Mouse (Mus musculus) intestine, embryonic 15.5 days (tissue): Measurements from ENCODE around the gene Fblim1. TPM values are rescaled to one million over a fixed set of nuclear protein-coding genes. Genes with fewer than 3 reads are reported as not detected.

Experiments used
- ATAC-seq: fragments of 200-750 bp; cut with Nextera tagmentation; 2 replicates; pipeline ENCODE4 v1.8.0; 2017; ENCODE audit warnings: moderate TSS enrichment, moderate library complexity
- H3K27ac ChIP-seq: fragments of 300-500 bp; sonication (generic); 2 replicates; pipeline ENCODE4 v1.5.1; 2015; ENCODE audit warnings: mild to moderate bottlenecking, inconsistent platforms
- H3K27me3 ChIP-seq: fragments of 300-500 bp; sonication (generic); replicated peaks from 2 replicates; pipeline ENCODE4 v1.6.1; 2015; ENCODE audit warnings: inconsistent platforms
- H3K36me3 ChIP-seq: fragments of 300-500 bp; sonication (generic); 2 replicates; pipeline ENCODE4 v1.6.1; 2015; ENCODE audit warnings: inconsistent platforms
- H3K4me1 ChIP-seq: fragments of 300-500 bp; sonication (generic); replicated peaks from 2 replicates; pipeline ENCODE4 v1.6.1; 2015; ENCODE audit warnings: inconsistent platforms
- H3K4me2 ChIP-seq: fragments of 300-500 bp; sonication (generic); replicated peaks from 2 replicates; pipeline ENCODE4 v1.6.1; 2015; ENCODE audit warnings: mild to moderate bottlenecking, inconsistent platforms
- H3K4me3 ChIP-seq: fragments of 300-500 bp; sonication (generic); replicated peaks from 2 replicates; pipeline ENCODE4 v1.5.1; 2015; ENCODE audit warnings: inconsistent platforms
- H3K9ac ChIP-seq: fragments of 300-500 bp; sonication (generic); 2 replicates; pipeline ENCODE4 v1.6.1; 2015; ENCODE audit warnings: inconsistent platforms
- H3K9me3 ChIP-seq: fragments of 300-500 bp; sonication (generic); 2 replicates; pipeline ENCODE4 v1.6.1; 2016; ENCODE audit warnings: inconsistent platforms
- WGBS: fragments of 180-500 bp; shearing (Covaris S2); methylation state at CpG from one replicate; pipeline ENCODE4 v1.1.7; 2015; 5-methylcytosine and 5-hydroxymethylcytosine counted together
- polyA plus RNA-seq: library from polyadenylated mRNA; unstranded; fragments of >200 nt; fragmentation: Nextera tagmentation; extraction: Ambion mirVana; gene quantifications from 2 replicates; pipeline ENCODE4 v1.2.1, GENCODE M21; 2015

Gene Fblim1
- polyA plus RNA-seq, 1 experiment from 2014 or later: 68.9 TPM

DNA sequence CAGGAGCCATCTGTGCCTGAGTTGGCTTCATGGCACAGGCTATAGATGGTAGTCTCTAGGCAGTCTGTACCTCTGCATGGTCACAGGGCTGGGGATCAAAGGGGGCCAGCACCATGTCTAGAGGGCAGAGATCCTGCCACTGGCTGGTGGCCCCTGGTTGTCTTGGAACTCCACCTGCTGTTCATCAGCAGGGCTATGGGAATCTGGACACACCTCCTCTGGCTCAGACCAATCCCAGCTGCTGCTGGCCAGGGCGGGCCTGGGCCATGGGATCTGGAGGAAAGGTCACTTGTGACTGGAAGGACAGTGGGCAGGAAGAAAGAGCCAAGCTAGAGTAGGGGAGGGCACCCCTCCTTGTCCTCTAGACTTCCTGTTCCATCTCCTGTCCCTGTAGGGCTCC, 17.8 kb upstream of the Fblim1 start, which contains the start of gene Slc25a34:
TSS of gene Slc25a34 (minus strand) at position 156 of the 400 bp plus-strand sequence.
- H3K9me3 ChIP-seq: no peaks in the 10 kb centered on the region
- peak within 1 kb of the TSS; percentile 51; the same call in 1 of the 2 replicates for H3K27ac ChIP-seq
- H3K27me3 ChIP-seq: no peaks in the 10 kb centered on the region
- H3K4me3 ChIP-seq: peak within 1 kb of the TSS; percentile 9; the same call in 1 of the 2 replicates
- no peak within 1 kb of the TSS for H3K9ac ChIP-seq
- peaks cover 18% of the 10 kb centered on the region for H3K4me1 ChIP-seq
- 42% methylated on average over 1 of the region's 1 CpGs for WGBS
- H3K36me3 ChIP-seq: peaks cover 19% of the 10 kb centered on the region
- H3K4me2 ChIP-seq: peak within 1 kb of the TSS; percentile 43
- peak; percentile 83 for ATAC-seq

DNA sequence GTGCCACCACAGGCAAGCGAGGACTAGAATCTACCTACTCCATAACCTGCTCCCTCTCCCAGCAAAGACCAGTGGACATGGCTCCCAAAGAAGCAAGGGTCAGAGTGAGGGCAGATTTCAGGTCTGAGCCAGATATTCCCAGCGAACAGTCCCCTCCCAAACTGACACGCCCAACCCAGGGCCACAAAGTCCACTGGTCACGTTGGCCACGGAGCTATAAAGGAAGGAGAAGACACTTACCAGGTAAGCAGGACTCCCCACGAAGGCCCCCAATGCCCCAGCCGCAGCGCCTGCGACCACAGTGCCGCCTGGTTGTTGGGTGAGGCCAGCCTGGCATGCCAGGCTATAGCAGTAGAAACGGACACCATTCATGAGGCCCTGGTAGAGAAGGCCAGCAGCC, 17.1 kb upstream of the Fblim1 start:
- Histone ChIP-seq H3K9me3 (no peaks in the 10 kb centered on the region), H3K4me1 (peaks cover 19% of the 10 kb centered on the region), H3K9ac (no peak overlapping the region), H3K27me3 (no peaks in the 10 kb centered on the region), H3K27ac (peak overlapping the region; percentile 51; the same call in 1 of the 2 replicates), H3K4me2 (peak overlapping the region; percentile 43), H3K4me3 (peak overlapping the region; percentile 9; the same call in 1 of the 2 replicates), H3K36me3 (peaks cover 14% of the 10 kb centered on the region)
- 61% methylated on average over 11 of the region's 11 CpGs for WGBS
- ATAC-seq: peak; percentile 29

DNA sequence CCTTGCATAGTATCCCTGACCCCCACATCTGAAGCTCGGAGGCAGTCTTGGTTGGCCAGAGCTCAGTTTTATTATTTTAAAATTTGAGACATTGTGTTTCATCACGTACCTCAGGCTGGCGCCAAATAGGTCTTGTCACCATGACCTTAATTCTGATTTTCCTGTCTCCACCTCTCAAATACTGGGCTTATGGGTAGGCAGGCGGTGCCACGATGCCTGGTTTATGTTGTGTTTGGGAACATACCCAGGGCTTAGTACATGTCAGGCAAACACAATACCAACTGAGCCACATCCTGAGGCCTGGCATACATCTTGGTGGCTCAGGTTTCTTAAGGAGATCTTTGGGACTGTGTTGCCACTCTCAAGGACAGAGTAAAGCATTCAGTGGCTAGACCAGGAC, 16.7 kb upstream of the Fblim1 start:
- Histone ChIP-seq H3K4me2 (peak overlapping the region; percentile 43; the same call in 1 of the 2 replicates), H3K9ac (no peak overlapping the region), H3K27me3 (no peaks in the 10 kb centered on the region), H3K9me3 (no peaks in the 10 kb centered on the region), H3K27ac (peak overlapping the region; percentile 51; the same call in 1 of the 2 replicates), H3K36me3 (peaks cover 10% of the 10 kb centered on the region), H3K4me1 (peaks cover 23% of the 10 kb centered on the region), H3K4me3 (0 out of 2 replicates have a peak overlapping the region, but pooled peaks have one; percentile 9)
- 85% methylated on average over 5 of the region's 5 CpGs for whole genome bisulfite sequencing
- no peak for ATAC-seq

- H3K27ac ChIP-seq: no peak overlapping the region
- H3K4me2 ChIP-seq: peak overlapping the region; percentile 43; the same call in 1 of the 2 replicates
- WGBS: 78% methylated on average over 8 of the region's 8 CpGs
- H3K4me3 ChIP-seq: no peak overlapping the region
- H3K9me3 ChIP-seq: no peaks in the 10 kb centered on the region
- H3K9ac ChIP-seq: no peak overlapping the region
- H3K4me1 ChIP-seq: peaks cover 28% of the 10 kb centered on the region
- no peaks in the 10 kb centered on the region for H3K27me3 ChIP-seq
- ATAC-seq: no peak
- H3K36me3 ChIP-seq: peaks cover 8% of the 10 kb centered on the region; the same call in 1 of the 2 replicates
These were observed 16.2 kb upstream of the Fblim1 start for GRCm38 (mm10) chr4:141622091-141622490.

- ATAC-seq: no peak
- H3K4me1 ChIP-seq: peaks cover 28% of the 10 kb centered on the region
- peaks cover 3% of the 10 kb centered on the region; the same call in 1 of the 2 replicates for H3K36me3 ChIP-seq
- no peak overlapping the region for H3K4me3 ChIP-seq
- no peaks in the 10 kb centered on the region for H3K9me3 ChIP-seq
- no peak overlapping the region for H3K4me2 ChIP-seq
- no peaks in the 10 kb centered on the region for H3K27me3 ChIP-seq
- H3K9ac ChIP-seq: no peak overlapping the region
- WGBS: 87% methylated on average over 8 of the region's 8 CpGs
- no peak overlapping the region for H3K27ac ChIP-seq
These were observed 15.4 kb upstream of the Fblim1 start for GRCm38 (mm10) chr4:141621297-141621696.

DNA sequence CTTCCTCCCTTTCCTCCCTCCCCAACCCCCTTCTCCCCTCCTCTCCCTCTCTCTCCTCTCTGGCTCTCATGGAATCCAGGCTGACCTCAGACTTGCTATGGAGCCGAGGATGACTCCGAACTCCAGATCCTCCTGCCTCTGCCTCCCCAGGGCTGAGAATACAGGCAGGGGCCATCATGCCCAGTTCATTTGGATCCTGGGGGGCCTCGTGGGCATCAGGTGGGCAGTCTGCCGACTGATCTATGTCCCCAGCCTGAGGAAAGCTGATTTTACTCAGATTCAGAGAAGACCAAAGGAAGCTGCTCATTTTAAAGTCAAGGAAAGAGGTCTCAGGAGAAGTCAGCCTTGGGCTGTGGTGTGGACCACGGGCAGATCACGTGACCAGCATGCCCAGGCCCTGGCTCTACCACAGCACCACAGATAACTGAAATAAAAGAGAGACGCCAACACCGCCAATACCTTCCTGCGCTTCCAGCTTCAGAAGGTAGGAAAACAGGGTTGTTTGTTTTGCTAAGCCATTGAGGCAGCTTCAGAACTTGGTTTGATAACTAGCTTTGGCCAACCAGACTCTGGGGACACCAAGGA, 13.5 kb upstream of the Fblim1 start:
- H3K4me3 ChIP-seq: no peak overlapping the region
- peak overlapping the region; percentile 37; the same call in 1 of the 2 replicates for H3K4me2 ChIP-seq
- peaks cover 28% of the 10 kb centered on the region for H3K4me1 ChIP-seq
- ATAC-seq: no peak
- no peaks in the 10 kb centered on the region for H3K9me3 ChIP-seq
- 82% methylated on average over 9 of the region's 9 CpGs for whole genome bisulfite sequencing
- H3K27me3 ChIP-seq: no peaks in the 10 kb centered on the region
- H3K9ac ChIP-seq: no peak overlapping the region
- H3K36me3 ChIP-seq: no peaks in the 10 kb centered on the region
- peak overlapping the region; percentile 56; the same call in 1 of the 2 replicates for H3K27ac ChIP-seq

DNA sequence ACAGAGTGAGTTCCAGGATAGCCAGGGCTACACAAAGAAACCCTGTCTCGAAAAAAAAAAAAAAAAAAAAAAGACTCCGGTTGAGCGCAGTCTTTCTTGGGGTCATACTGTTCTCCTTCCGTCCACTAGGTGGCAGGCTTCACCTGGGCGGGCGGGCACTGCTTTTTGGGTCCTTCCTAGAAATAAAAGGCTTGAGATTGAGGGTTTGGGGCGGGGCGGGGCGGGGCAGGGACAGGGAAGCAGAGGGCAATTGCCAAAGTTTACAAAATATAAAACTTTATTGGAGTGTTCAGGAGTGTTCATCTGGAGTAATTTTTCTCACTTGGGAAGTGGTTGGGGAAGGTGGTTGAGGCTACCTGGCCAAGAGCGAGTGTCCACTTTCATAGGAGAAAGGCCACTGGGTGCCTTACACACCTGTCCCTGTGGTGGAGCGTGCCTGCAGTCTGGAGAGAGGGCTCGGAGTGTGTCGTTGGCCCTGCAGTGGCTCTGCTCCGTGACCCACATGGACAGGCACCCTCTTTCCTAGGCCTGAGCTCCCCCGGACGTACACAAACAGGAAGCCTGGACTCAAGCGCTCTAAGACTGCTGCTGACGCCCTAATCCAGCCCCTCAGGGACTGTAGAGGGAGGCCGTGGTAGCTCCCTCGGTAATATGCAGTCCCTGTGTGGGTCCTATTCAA, 12.8 kb upstream of the Fblim1 start, which contains the start of gene Tmem82:
TSS of gene Tmem82 (minus strand) at position 69 of the 679 bp plus-strand sequence.
- ATAC-seq: peak; percentile 26
- H3K4me3 ChIP-seq: peak within 1 kb of the TSS; percentile 42
- peak within 1 kb of the TSS; percentile 71 for H3K4me2 ChIP-seq
- no peaks in the 10 kb centered on the region for H3K9me3 ChIP-seq
- H3K4me1 ChIP-seq: peaks cover 24% of the 10 kb centered on the region
- peak within 1 kb of the TSS; percentile 56 for H3K27ac ChIP-seq
- WGBS: 24% methylated on average over 20 of the region's 20 CpGs
- no peaks in the 10 kb centered on the region for H3K27me3 ChIP-seq
- H3K9ac ChIP-seq: peak within 1 kb of the TSS; percentile 58
- H3K36me3 ChIP-seq: no peaks in the 10 kb centered on the region

- WGBS: 11% methylated on average over 22 of the region's 22 CpGs
These were observed 12.1 kb upstream of the Fblim1 start for GRCm38 (mm10) chr4:141617863-141618564.

GRCm38 (mm10) chr4:141617299-141617698, 11.4 kb upstream of the Fblim1 start:
- peak; percentile 50 for ATAC-seq
- WGBS: 3% methylated on average over 20 of the region's 20 CpGs
- Histone ChIP-seq H3K27ac (peak overlapping the region; percentile 44), H3K36me3 (no peaks in the 10 kb centered on the region), H3K4me3 (peak overlapping the region; percentile 42), H3K27me3 (no peaks in the 10 kb centered on the region), H3K4me2 (peak overlapping the region; percentile 71), H3K4me1 (peaks cover 17% of the 10 kb centered on the region), H3K9me3 (no peaks in the 10 kb centered on the region), H3K9ac (peak overlapping the region; percentile 58)

More at GRCm38 (mm10) chr4:141617863-141618564, 12.1 kb upstream of the Fblim1 start:
- Histone ChIP-seq H3K4me3 (peak overlapping the region; percentile 42), H3K27ac (peak overlapping the region; percentile 44), H3K4me2 (peak overlapping the region; percentile 71), H3K9me3 (no peaks in the 10 kb centered on the region), H3K36me3 (no peaks in the 10 kb centered on the region), H3K9ac (peak overlapping the region; percentile 58), H3K27me3 (no peaks in the 10 kb centered on the region), H3K4me1 (peaks cover 17% of the 10 kb centered on the region)
- peak; percentile 78 for ATAC-seq

DNA sequence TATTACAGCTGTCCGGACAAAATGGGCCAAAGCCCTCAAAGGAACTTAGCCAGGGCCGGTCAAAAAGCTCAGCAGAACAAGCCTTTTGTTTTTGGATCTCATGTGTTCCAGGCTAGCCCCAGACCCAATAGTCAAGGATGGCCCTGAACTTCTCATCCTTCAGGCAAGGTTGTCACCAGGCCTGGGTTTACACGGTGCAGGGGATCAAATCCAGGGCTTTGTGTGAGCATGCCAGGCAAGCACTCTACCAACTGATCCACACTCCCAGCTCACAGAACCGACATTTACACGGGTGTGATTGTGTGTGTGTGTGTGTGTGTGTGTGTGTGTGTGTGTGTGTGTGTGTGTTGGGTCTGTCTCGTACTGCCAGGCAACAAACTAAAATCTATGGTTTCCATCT, 10.9 kb upstream of the Fblim1 start:
- Histone ChIP-seq H3K9me3 (no peaks in the 10 kb centered on the region), H3K4me2 (peak overlapping the region; percentile 71), H3K27me3 (no peaks in the 10 kb centered on the region), H3K4me1 (peaks cover 17% of the 10 kb centered on the region), H3K27ac (no peak overlapping the region), H3K4me3 (peak overlapping the region; percentile 42; the same call in 1 of the 2 replicates), H3K9ac (no peak overlapping the region), H3K36me3 (no peaks in the 10 kb centered on the region)
- ATAC-seq: no peak
- 73% methylated on average over 6 of the region's 6 CpGs for WGBS

DNA sequence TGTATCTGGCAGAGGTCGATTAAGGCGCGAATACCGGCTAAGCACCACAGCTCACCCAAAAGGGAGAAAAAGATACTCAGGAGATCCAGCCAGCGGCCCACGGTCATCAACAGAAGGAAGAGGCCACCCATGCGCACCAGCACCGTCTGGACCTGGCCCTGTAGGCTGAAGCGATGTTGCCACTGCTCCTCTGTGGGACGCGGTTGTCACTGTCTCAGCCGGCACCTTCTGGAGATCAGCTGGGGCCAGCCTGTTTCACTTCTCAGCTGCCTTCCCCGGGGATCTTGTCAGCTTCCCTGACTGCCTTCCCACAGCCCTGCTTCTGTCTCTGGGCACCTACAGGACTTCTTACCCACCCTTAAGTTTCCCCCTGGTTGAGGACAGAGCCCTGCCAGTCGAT, 9.1 kb upstream of the Fblim1 start:
- ATAC-seq: no peak
- Histone ChIP-seq H3K4me1 (peaks cover 17% of the 10 kb centered on the region), H3K27me3 (no peaks in the 10 kb centered on the region), H3K27ac (no peak overlapping the region), H3K9ac (no peak overlapping the region), H3K4me3 (no peak overlapping the region), H3K9me3 (no peaks in the 10 kb centered on the region), H3K4me2 (no peak overlapping the region), H3K36me3 (no peaks in the 10 kb centered on the region)
- 81% methylated on average over 14 of the region's 14 CpGs for WGBS

DNA sequence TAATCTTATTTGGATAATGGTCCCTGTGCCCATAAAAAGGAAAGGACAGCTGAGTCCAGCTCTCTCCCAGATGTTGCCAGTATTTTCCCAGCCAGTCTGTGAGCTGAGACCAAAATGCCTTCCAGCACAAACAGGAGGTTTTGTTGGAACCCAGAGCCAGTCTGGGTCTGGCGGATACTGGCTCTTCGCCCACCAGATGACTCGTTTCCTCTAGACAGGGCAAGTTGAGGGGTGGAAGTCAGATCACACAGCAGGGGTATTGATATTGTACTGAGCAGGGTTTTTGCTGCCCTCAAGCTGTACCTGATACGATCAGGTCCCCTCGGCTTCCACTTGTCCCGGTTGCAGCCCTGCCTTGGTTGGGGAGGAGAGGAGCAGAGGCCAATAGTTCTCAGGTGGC, 3.6 kb upstream of the Fblim1 start:
- no peaks in the 10 kb centered on the region for H3K36me3 ChIP-seq
- peaks cover 8% of the 10 kb centered on the region for H3K4me1 ChIP-seq
- no peak overlapping the region for H3K4me3 ChIP-seq
- ATAC-seq: no peak
- no peaks in the 10 kb centered on the region for H3K9me3 ChIP-seq
- 72% methylated on average over 6 of the region's 6 CpGs for WGBS
- no peak overlapping the region for H3K9ac ChIP-seq
- H3K27ac ChIP-seq: no peak overlapping the region
- H3K27me3 ChIP-seq: no peaks in the 10 kb centered on the region
- H3K4me2 ChIP-seq: no peak overlapping the region
